Mouse (Mus musculus) liver, embryonic 13.5 days (tissue): Measurements from ENCODE around the gene Syn3. TPM values are rescaled to one million over a fixed set of nuclear protein-coding genes. Genes with fewer than 3 reads are reported as not detected.

ENCODE experiments used
- ATAC-seq: fragments of 200-750 bp; cut with Nextera tagmentation; 2 replicates; pipeline ENCODE4 v1.8.0; 2017; ENCODE audit warnings: low read depth, mild to moderate bottlenecking, moderate number of reproducible peaks, moderate library complexity
- DNase-seq: peaks from one replicate; pipeline ENCODE4 v3.0.0; 2022
- H3K27ac ChIP-seq: fragments of 300-500 bp; sonication (generic); 2 replicates; pipeline ENCODE4 v1.5.1; 2015; ENCODE audit warnings: moderate library complexity, mild to moderate bottlenecking, inconsistent platforms
- H3K27me3 ChIP-seq: fragments of 300-500 bp; sonication (generic); 2 replicates; pipeline ENCODE4 v1.6.1; 2015; ENCODE audit warnings: mild to moderate bottlenecking, inconsistent platforms
- H3K36me3 ChIP-seq: fragments of 300-500 bp; sonication (generic); 2 replicates; pipeline ENCODE4 v1.6.1; 2015; ENCODE audit warnings: mild to moderate bottlenecking, inconsistent platforms
- H3K4me1 ChIP-seq: fragments of 300-500 bp; sonication (generic); replicated peaks from 2 replicates; pipeline ENCODE4 v1.6.1; 2015; ENCODE audit warnings: inconsistent platforms
- H3K4me2 ChIP-seq: fragments of 300-500 bp; sonication (generic); 2 replicates; pipeline ENCODE4 v1.6.1; 2015; ENCODE audit warnings: inconsistent platforms, mild to moderate bottlenecking, moderate library complexity
- H3K4me3 ChIP-seq: fragments of 300-500 bp; sonication (generic); replicated peaks from 2 replicates; pipeline ENCODE4 v1.5.1; 2015; ENCODE audit warnings: mild to moderate bottlenecking, inconsistent platforms
- H3K9ac ChIP-seq: fragments of 300-500 bp; sonication (generic); 2 replicates; pipeline ENCODE4 v1.6.1; 2015; ENCODE audit warnings: mild to moderate bottlenecking, inconsistent platforms
- H3K9me3 ChIP-seq: fragments of 300-500 bp; sonication (generic); replicated peaks from 2 replicates; pipeline ENCODE4 v1.6.1; 2016; ENCODE audit warnings: inconsistent platforms
- WGBS: fragments of 180-500 bp; shearing (Covaris S2); methylation state at CpG from one replicate; pipeline ENCODE4 v1.1.7; 2015; ENCODE audit not compliant: insufficient replicate concordance; 5-methylcytosine and 5-hydroxymethylcytosine counted together
- polyA plus RNA-seq: library from polyadenylated mRNA; unstranded; fragments of >200 nt; fragmentation: Nextera tagmentation; extraction: Ambion mirVana; gene quantifications from 2 replicates; pipeline ENCODE4 v1.2.1, GENCODE M21; 2015

Syn3 gene
- polyA plus RNA-seq, 1 experiment from 2014 or later, result 0.14 TPM

DNA sequence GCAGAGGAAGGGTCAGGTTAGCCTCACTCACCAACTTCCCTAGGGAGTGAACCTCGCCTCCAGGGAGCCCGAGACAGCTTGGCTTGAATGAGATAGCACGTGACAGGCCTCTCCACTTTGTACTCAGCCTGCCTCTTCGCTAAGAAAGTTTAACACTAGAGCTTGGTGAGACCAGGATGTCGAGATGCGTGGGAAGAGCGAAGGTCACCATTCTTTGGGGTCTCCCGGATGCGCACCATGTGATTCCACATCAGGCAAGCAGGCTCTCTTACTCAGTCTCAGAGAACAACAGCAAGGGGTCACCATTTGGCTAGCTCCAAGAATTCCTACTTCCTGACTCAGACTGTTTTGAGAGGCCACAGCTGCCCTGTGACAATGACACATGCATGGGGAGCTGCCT lies 234.1 kb downstream of the Syn3 start:
- Histone ChIP-seq H3K9ac (no peak overlapping the region), H3K36me3 (no peaks in the 10 kb centered on the region), H3K27ac (no peak overlapping the region), H3K27me3 (no peaks in the 10 kb centered on the region), H3K4me2 (no peak overlapping the region), H3K4me3 (no peak overlapping the region), H3K4me1 (no peaks in the 10 kb centered on the region), H3K9me3 (no peaks in the 10 kb centered on the region)
- no peak for ATAC-seq
- DNase-seq, result no peak
- WGBS, result 57% methylated on average over 9 of the region's 9 CpGs

DNA sequence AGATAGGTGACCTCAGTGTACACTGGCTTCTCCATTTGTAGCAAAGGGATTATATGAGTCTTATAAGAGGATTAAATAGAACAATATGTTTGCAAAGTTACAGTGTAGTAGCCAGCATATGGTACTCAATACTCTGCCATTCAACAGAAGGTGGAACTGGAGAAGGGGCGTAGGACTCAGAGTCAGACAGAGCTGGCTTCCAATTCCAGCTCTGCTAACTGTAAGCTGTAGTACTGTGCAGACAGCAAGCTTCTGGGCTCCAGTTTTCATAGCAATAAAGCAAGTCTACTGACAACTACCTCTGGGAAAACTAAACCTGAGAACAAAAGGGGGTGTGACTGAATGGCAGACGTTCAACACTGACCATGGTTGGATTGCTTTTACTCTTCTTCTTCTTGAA lies 237.0 kb downstream of the Syn3 start:
- Histone ChIP-seq H3K4me3 (no peak overlapping the region), H3K36me3 (no peaks in the 10 kb centered on the region), H3K27me3 (no peaks in the 10 kb centered on the region), H3K4me2 (no peak overlapping the region), H3K4me1 (no peaks in the 10 kb centered on the region), H3K9me3 (no peaks in the 10 kb centered on the region), H3K9ac (no peak overlapping the region), H3K27ac (no peak overlapping the region)
- 61% methylated on average over 2 of the region's 2 CpGs for WGBS
- DNase-seq (no peak), ATAC-seq (no peak)

- Histone ChIP-seq H3K9ac (no peak overlapping the region), H3K9me3 (no peaks in the 10 kb centered on the region), H3K36me3 (no peaks in the 10 kb centered on the region), H3K27me3 (no peaks in the 10 kb centered on the region), H3K4me2 (no peak overlapping the region), H3K27ac (no peak overlapping the region), H3K4me3 (no peak overlapping the region), H3K4me1 (no peaks in the 10 kb centered on the region)
- DNase-seq (no peak), ATAC-seq (no peak)
- 67% methylated on average over 3 of the region's 3 CpGs for WGBS
These were observed 239.7 kb downstream of the Syn3 start for GRCm38 (mm10) chr10:86258992-86259391.

GRCm38 (mm10) chr10:86258046-86258445 lies 240.7 kb downstream of the Syn3 start:
- no peaks in the 10 kb centered on the region for H3K4me1 ChIP-seq
- no peak overlapping the region for H3K4me3 ChIP-seq
- no peaks in the 10 kb centered on the region for H3K36me3 ChIP-seq
- no peak overlapping the region for H3K27ac ChIP-seq
- ATAC-seq, result no peak
- H3K27me3 ChIP-seq, result no peaks in the 10 kb centered on the region
- no peak overlapping the region for H3K9ac ChIP-seq
- 59% methylated on average over 4 of the region's 4 CpGs for WGBS
- no peaks in the 10 kb centered on the region for H3K9me3 ChIP-seq
- DNase-seq, result no peak
- no peak overlapping the region for H3K4me2 ChIP-seq

- no peak overlapping the region for H3K27ac ChIP-seq
- no peak overlapping the region for H3K4me2 ChIP-seq
- no peaks in the 10 kb centered on the region for H3K4me1 ChIP-seq
- H3K9me3 ChIP-seq, result no peaks in the 10 kb centered on the region
- 57% methylated on average over 3 of the region's 3 CpGs for WGBS
- no peak overlapping the region for H3K9ac ChIP-seq
- DNase-seq (no peak), ATAC-seq (no peak)
- no peaks in the 10 kb centered on the region for H3K27me3 ChIP-seq
- H3K36me3 ChIP-seq, result no peaks in the 10 kb centered on the region
- no peak overlapping the region for H3K4me3 ChIP-seq
These were observed 241.7 kb downstream of the Syn3 start for GRCm38 (mm10) chr10:86257045-86257444.

GRCm38 (mm10) chr10:86256221-86256620 lies 242.5 kb downstream of the Syn3 start:
- Histone ChIP-seq H3K36me3 (no peaks in the 10 kb centered on the region), H3K27me3 (no peaks in the 10 kb centered on the region), H3K4me1 (no peaks in the 10 kb centered on the region), H3K27ac (no peak overlapping the region), H3K9ac (no peak overlapping the region), H3K9me3 (no peaks in the 10 kb centered on the region), H3K4me2 (no peak overlapping the region), H3K4me3 (no peak overlapping the region)
- ATAC-seq (no peak), DNase-seq (no peak)
- WGBS, result 43% methylated on average over 4 of the region's 4 CpGs

GRCm38 (mm10) chr10:86250149-86250922 lies 248.4 kb downstream of the Syn3 start:
- WGBS, result 41% methylated on average over 7 of the region's 7 CpGs
- ATAC-seq (no peak), DNase-seq (no peak)

GRCm38 (mm10) chr10:86249283-86249682 lies 249.4 kb downstream of the Syn3 start:
- Histone ChIP-seq H3K27me3 (no peaks in the 10 kb centered on the region), H3K9me3 (no peaks in the 10 kb centered on the region), H3K4me2 (no peak overlapping the region), H3K27ac (no peak overlapping the region), H3K9ac (no peak overlapping the region), H3K36me3 (no peaks in the 10 kb centered on the region), H3K4me1 (no peaks in the 10 kb centered on the region), H3K4me3 (no peak overlapping the region)
- 57% methylated on average over 1 of the region's 1 CpGs for WGBS
- no peak for DNase-seq
- ATAC-seq, result no peak

More at GRCm38 (mm10) chr10:86250149-86250922, 248.4 kb downstream of the Syn3 start:
- no peak overlapping the region for H3K4me3 ChIP-seq
- H3K9me3 ChIP-seq, result no peaks in the 10 kb centered on the region
- no peak overlapping the region for H3K9ac ChIP-seq
- no peak overlapping the region for H3K4me2 ChIP-seq
- H3K27ac ChIP-seq, result no peak overlapping the region
- H3K4me1 ChIP-seq, result no peaks in the 10 kb centered on the region
- no peaks in the 10 kb centered on the region for H3K27me3 ChIP-seq
- no peaks in the 10 kb centered on the region for H3K36me3 ChIP-seq

- Histone ChIP-seq H3K4me1 (no peaks in the 10 kb centered on the region), H3K36me3 (no peaks in the 10 kb centered on the region), H3K9me3 (no peaks in the 10 kb centered on the region), H3K4me2 (no peak overlapping the region), H3K4me3 (no peak overlapping the region), H3K9ac (no peak overlapping the region), H3K27ac (no peak overlapping the region), H3K27me3 (no peaks in the 10 kb centered on the region)
- WGBS, result 71% methylated on average over 3 of the region's 3 CpGs
- ATAC-seq, result no peak
- no peak for DNase-seq
These were observed 249.9 kb downstream of the Syn3 start for GRCm38 (mm10) chr10:86248807-86249206.

DNA sequence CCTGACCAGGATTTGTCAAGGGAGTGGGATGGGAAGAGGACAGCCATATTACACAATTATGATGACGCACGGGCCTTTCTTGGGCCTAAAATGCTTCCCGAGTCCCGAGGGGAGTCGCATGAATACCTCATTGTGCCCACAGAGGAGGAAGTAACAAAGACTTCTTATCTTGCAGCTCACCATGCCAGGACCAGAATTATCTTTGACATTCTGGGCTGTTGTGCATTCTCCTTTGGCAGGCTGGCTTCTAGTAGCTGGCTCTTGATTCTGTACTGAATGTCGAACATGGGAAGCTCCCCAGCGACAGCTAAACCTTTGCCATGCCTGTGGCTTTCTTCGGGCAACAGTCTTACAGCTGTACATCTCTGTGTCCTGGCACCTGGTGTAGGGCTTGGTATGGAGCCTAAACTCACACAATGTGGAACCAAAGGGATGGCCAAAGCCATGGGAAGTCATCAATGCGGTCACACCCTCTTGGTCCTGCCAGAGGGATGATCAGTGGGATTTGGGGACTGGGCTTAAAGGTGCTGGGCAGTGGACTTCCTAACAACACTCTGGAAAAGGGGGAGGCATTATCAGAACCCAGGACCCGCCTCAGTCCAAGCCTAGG lies 250.5 kb downstream of the Syn3 start:
- ATAC-seq (no peak), DNase-seq (no peak)
- H3K9ac ChIP-seq, result no peak overlapping the region
- no peaks in the 10 kb centered on the region for H3K9me3 ChIP-seq
- no peaks in the 10 kb centered on the region for H3K36me3 ChIP-seq
- H3K27ac ChIP-seq, result no peak overlapping the region
- no peak overlapping the region for H3K4me3 ChIP-seq
- H3K4me1 ChIP-seq, result no peaks in the 10 kb centered on the region
- no peaks in the 10 kb centered on the region for H3K27me3 ChIP-seq
- WGBS, result 52% methylated on average over 10 of the region's 10 CpGs
- no peak overlapping the region for H3K4me2 ChIP-seq

- Histone ChIP-seq H3K4me1 (no peaks in the 10 kb centered on the region), H3K9ac (no peak overlapping the region), H3K9me3 (no peaks in the 10 kb centered on the region), H3K4me2 (no peak overlapping the region), H3K27me3 (no peaks in the 10 kb centered on the region), H3K27ac (no peak overlapping the region), H3K36me3 (no peaks in the 10 kb centered on the region), H3K4me3 (no peak overlapping the region)
- DNase-seq (no peak), ATAC-seq (no peak)
- WGBS, result 60% methylated on average over 7 of the region's 7 CpGs
These were observed 253.3 kb downstream of the Syn3 start for GRCm38 (mm10) chr10:86245396-86245795.

DNA sequence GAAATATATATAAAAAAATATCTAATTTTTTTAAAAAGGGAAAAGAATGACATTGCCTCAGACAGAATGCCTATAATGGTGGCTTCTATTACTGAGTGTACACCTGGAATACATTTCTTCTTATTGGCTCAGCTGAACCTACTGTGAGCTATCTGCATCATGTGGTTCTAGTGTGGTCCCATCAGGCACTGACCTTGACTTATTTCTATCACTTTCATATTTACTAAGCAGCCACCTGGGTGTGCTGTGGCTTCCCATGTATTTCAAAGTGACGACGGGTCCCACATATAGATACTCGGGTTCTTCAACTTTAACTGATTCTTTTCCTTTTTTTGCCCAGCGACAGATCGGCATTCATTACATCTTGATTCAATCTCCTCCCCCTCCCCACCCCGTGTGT lies 255.2 kb downstream of the Syn3 start:
- DNase-seq (no peak), ATAC-seq (no peak)
- WGBS, result 67% methylated on average over 6 of the region's 6 CpGs
- no peaks in the 10 kb centered on the region for H3K9me3 ChIP-seq
- no peak overlapping the region for H3K4me3 ChIP-seq
- H3K9ac ChIP-seq, result no peak overlapping the region
- H3K4me1 ChIP-seq, result no peaks in the 10 kb centered on the region
- no peak overlapping the region for H3K27ac ChIP-seq
- H3K27me3 ChIP-seq, result no peaks in the 10 kb centered on the region
- no peaks in the 10 kb centered on the region for H3K36me3 ChIP-seq
- H3K4me2 ChIP-seq, result no peak overlapping the region
